Mouse (Mus musculus) kidney, embryonic 14.5 days (tissue): ENCODE results near the gene Specc1. TPM values are rescaled to one million over a fixed set of nuclear protein-coding genes. Genes with fewer than 3 reads are reported as not detected.

Source experiments
- ATAC-seq: fragments of 200-750 bp; cut with Nextera tagmentation; 2 replicates; pipeline ENCODE4 v1.8.0; 2017; ENCODE audit warnings: moderate number of reproducible peaks, mild to moderate bottlenecking, moderate TSS enrichment, moderate library complexity; ENCODE audit not compliant: low FRiP score, low TSS enrichment
- H3K27ac ChIP-seq: fragments of 300-500 bp; sonication (generic); 2 replicates; pipeline ENCODE4 v1.5.1; 2014; ENCODE audit warnings: low read depth, mild to moderate bottlenecking, low read length, moderate library complexity, mixed read lengths
- H3K27me3 ChIP-seq: fragments of 300-500 bp; sonication (generic); 2 replicates; pipeline ENCODE4 v1.6.1; 2014; ENCODE audit warnings: mild to moderate bottlenecking, low read length; ENCODE audit not compliant: control insufficient read depth, insufficient read depth
- H3K36me3 ChIP-seq: fragments of 300-500 bp; sonication (generic); 2 replicates; pipeline ENCODE4 v1.6.1; 2014; ENCODE audit warnings: low read length, mixed read lengths; ENCODE audit not compliant: control insufficient read depth, insufficient read depth
- H3K4me1 ChIP-seq: fragments of 300-500 bp; sonication (generic); 2 replicates; pipeline ENCODE4 v1.6.1; 2014; ENCODE audit warnings: low read length, mixed read lengths; ENCODE audit not compliant: control insufficient read depth, insufficient read depth
- H3K4me2 ChIP-seq: fragments of 300-500 bp; sonication (generic); replicated peaks from 2 replicates; pipeline ENCODE4 v1.6.1; 2014; ENCODE audit warnings: low read depth, mild to moderate bottlenecking, low read length
- H3K4me3 ChIP-seq: fragments of 300-500 bp; sonication (generic); 2 replicates; pipeline ENCODE4 v1.5.1; 2014; ENCODE audit warnings: mild to moderate bottlenecking, low read length
- H3K9ac ChIP-seq: fragments of 300-500 bp; sonication (generic); 2 replicates; pipeline ENCODE4 v1.6.1; 2014; ENCODE audit warnings: low read depth, mild to moderate bottlenecking, low read length, moderate library complexity
- H3K9me3 ChIP-seq: fragments of 300-500 bp; sonication (generic); 2 replicates; pipeline ENCODE4 v1.6.1; 2016; ENCODE audit warnings: low read length; ENCODE audit not compliant: control insufficient read depth
- WGBS: fragments of 180-500 bp; shearing (Covaris S2); extraction: QIAGEN DNeasy Blood & Tissue Kit; methylation state at CpG from one replicate; pipeline ENCODE4 v1.1.7; 2014; 5-methylcytosine and 5-hydroxymethylcytosine counted together
- polyA plus RNA-seq: library from polyadenylated mRNA; unstranded; fragments of >200 nt; fragmentation: Nextera tagmentation; extraction: Ambion mirVana; gene quantifications from 2 replicates; pipeline ENCODE4 v1.2.1, GENCODE M21; 2014

Gene Specc1
- polyA plus RNA-seq, 1 experiment from 2014 or later, result 13.6 TPM

DNA sequence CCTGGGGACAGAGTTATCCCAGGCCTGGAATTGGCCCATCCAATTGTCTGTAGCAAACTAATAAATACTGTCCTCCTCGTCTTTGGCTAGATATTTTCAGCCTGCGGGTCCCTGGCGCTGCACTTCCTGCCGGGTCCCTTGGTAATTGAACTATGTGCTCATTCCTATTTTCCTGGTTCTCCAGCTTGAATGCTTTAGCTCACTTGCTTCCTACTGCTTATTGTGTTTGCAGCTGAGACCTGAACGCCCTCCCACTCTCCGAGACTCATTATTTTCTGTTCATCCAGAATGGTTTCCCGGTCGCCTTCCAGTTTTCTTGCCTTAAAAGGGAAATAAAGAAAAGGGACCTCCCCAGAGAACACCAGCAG is 67.7 kb downstream of the Specc1 start:
- ATAC-seq, result no peak
- Histone ChIP-seq H3K4me1 (no peaks in the 10 kb centered on the region), H3K27ac (peak overlapping the region; percentile 49; the same call in 1 of the 2 replicates), H3K27me3 (no peaks in the 10 kb centered on the region), H3K9ac (no peak overlapping the region), H3K4me3 (no peak overlapping the region), H3K4me2 (no peak overlapping the region), H3K36me3 (no peaks in the 10 kb centered on the region), H3K9me3 (no peaks in the 10 kb centered on the region)
- 51% methylated on average over 8 of the region's 8 CpGs for WGBS

DNA sequence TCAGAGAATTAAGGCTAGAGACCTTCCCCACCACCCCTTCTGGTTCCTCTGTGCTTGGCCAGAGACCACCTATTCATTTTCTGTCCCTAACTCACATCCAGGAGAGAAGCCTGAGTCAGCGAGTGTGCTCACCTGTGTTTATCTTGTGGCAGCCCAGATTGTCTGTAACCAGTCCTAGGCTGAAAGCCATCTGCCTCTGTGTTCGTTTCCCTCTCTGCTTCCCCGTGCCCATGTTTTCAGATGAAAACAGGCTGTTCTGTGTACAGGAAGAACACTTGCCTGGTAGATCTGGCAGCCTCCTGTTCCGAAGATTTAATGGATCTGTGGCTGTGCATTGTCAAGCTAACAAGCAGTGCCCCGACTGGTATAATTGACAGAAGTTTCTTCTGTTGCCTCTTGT is 68.4 kb downstream of the Specc1 start:
- no peaks in the 10 kb centered on the region for H3K4me1 ChIP-seq
- no peaks in the 10 kb centered on the region for H3K36me3 ChIP-seq
- WGBS, result 72% methylated on average over 5 of the region's 5 CpGs
- H3K9ac ChIP-seq, result no peak overlapping the region
- ATAC-seq, result no peak
- no peak overlapping the region for H3K4me3 ChIP-seq
- no peak overlapping the region for H3K27ac ChIP-seq
- no peaks in the 10 kb centered on the region for H3K27me3 ChIP-seq
- no peaks in the 10 kb centered on the region for H3K9me3 ChIP-seq
- no peak overlapping the region for H3K4me2 ChIP-seq

DNA sequence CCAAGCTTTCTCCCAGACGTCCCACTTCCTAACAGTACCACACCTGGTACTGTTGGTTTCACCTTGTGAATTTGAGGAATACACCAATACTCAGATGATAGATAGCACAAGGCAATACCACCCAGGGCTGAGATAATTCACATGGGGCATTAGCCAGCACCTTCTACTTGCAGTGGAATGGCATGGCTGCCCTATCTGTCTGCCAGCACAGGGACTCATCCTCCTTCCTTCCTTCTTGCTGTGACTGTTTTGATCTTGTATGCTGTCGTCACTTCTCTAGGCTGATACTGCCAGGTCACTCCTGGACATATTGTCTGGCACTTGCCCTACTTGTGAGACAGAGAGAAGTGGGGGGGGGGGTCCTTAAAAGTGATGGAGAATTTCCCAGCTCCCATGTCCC is 69.2 kb downstream of the Specc1 start:
- H3K36me3 ChIP-seq, result no peaks in the 10 kb centered on the region
- H3K4me3 ChIP-seq, result no peak overlapping the region
- 84% methylated on average over 2 of the region's 2 CpGs for WGBS
- H3K4me1 ChIP-seq, result no peaks in the 10 kb centered on the region
- ATAC-seq, result no peak
- H3K27ac ChIP-seq, result no peak overlapping the region
- no peak overlapping the region for H3K4me2 ChIP-seq
- H3K27me3 ChIP-seq, result no peaks in the 10 kb centered on the region
- H3K9me3 ChIP-seq, result no peaks in the 10 kb centered on the region
- H3K9ac ChIP-seq, result no peak overlapping the region

GRCm38 (mm10) chr11:62026345-62026815 is 69.8 kb downstream of the Specc1 start:
- Histone ChIP-seq H3K9me3 (no peaks in the 10 kb centered on the region), H3K36me3 (no peaks in the 10 kb centered on the region), H3K27ac (no peak overlapping the region), H3K4me2 (no peak overlapping the region), H3K9ac (no peak overlapping the region), H3K4me1 (no peaks in the 10 kb centered on the region), H3K4me3 (no peak overlapping the region), H3K27me3 (no peaks in the 10 kb centered on the region)
- no peak for ATAC-seq
- WGBS, result 83% methylated on average over 4 of the region's 4 CpGs

- H3K9ac ChIP-seq, result no peak overlapping the region
- no peaks in the 10 kb centered on the region for H3K36me3 ChIP-seq
- H3K4me1 ChIP-seq, result no peaks in the 10 kb centered on the region
- H3K4me3 ChIP-seq, result no peak overlapping the region
- ATAC-seq, result no peak
- H3K27me3 ChIP-seq, result no peaks in the 10 kb centered on the region
- H3K4me2 ChIP-seq, result no peak overlapping the region
- no peaks in the 10 kb centered on the region for H3K9me3 ChIP-seq
- 64% methylated on average over 6 of the region's 6 CpGs for WGBS
- no peak overlapping the region for H3K27ac ChIP-seq
Observed at GRCm38 (mm10) chr11:62027271-62027670, 70.7 kb downstream of the Specc1 start.

GRCm38 (mm10) chr11:62027705-62028104 is 71.1 kb downstream of the Specc1 start:
- Histone ChIP-seq H3K4me3 (no peak overlapping the region), H3K36me3 (no peaks in the 10 kb centered on the region), H3K4me1 (no peaks in the 10 kb centered on the region), H3K27me3 (no peaks in the 10 kb centered on the region), H3K4me2 (no peak overlapping the region), H3K9ac (no peak overlapping the region), H3K9me3 (no peaks in the 10 kb centered on the region), H3K27ac (no peak overlapping the region)
- no peak for ATAC-seq
- 66% methylated on average over 2 of the region's 2 CpGs for WGBS

DNA sequence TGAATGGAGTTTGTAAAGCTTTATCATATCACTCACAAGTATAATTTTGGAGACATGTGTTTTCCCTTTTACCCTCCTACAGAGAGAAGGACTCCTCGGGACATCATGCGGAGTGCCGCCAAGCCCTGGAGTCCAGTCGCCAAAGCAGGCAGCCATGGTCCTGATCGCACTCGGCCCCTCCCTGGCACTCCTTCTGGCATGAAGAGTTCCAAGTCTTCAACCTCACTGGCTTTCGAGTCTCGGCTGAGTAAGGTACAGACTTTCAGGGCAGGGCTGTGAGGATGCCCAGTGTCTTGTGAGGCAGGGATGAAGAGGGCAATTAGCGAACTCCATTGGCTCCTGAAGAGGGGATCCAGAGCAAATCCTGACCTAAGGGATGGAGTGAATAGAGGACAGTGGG is 72.6 kb downstream of the Specc1 start:
- WGBS, result 89% methylated on average over 9 of the region's 9 CpGs
- Histone ChIP-seq H3K36me3 (no peaks in the 10 kb centered on the region), H3K9me3 (no peaks in the 10 kb centered on the region)

DNA sequence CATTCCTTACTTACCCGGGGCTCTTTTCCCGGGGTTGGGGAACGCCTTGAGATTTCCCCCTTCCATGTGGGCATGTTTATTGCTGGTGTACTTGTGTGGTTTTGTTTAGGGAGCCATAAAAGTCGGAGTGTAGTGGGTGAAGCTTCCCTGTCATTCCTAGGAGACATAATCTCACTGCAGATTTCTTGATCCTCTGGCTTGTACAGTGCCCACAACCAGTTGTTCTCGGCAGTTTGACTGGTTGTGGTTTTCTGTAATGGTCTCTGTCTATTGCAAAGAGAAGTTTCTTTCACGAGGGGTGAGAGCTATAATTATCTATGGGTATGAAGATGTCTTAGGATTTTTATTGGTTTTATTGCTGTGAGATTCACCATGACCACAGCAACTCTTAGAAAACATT is 78.0 kb downstream of the Specc1 start:
- no peak overlapping the region for H3K27ac ChIP-seq
- no peaks in the 10 kb centered on the region for H3K4me1 ChIP-seq
- H3K4me3 ChIP-seq, result no peak overlapping the region
- no peaks in the 10 kb centered on the region for H3K27me3 ChIP-seq
- H3K4me2 ChIP-seq, result no peak overlapping the region
- H3K9me3 ChIP-seq, result no peaks in the 10 kb centered on the region
- H3K36me3 ChIP-seq, result no peaks in the 10 kb centered on the region
- no peak for ATAC-seq
- 63% methylated on average over 6 of the region's 6 CpGs for WGBS
- H3K9ac ChIP-seq, result no peak overlapping the region

More for the DNA sequence above, 72.6 kb downstream of the Specc1 start:
- H3K4me3 ChIP-seq, result no peak overlapping the region
- no peaks in the 10 kb centered on the region for H3K27me3 ChIP-seq
- no peak overlapping the region for H3K9ac ChIP-seq
- no peaks in the 10 kb centered on the region for H3K4me1 ChIP-seq
- no peak for ATAC-seq
- H3K27ac ChIP-seq, result no peak overlapping the region
- H3K4me2 ChIP-seq, result no peak overlapping the region

DNA sequence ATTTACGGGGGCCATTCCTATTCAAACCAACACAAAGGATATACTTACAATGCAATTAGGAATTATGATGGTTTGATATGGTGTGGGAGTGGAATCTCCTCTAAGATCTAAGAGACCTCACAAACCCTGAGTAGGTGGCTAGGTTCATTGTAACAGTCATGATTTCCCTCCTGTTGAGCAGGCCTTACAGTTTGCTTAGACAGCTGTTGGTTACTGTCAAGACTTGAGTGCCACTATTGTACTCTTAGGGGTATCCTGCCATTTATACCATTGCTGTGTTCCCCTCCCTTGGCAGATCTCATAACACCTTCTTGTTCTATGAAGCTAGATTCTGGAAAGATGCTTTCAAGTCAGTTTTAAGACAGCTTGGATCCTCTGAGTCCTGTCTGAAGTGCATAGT is 78.7 kb downstream of the Specc1 start:
- H3K4me3 ChIP-seq, result no peak overlapping the region
- no peaks in the 10 kb centered on the region for H3K4me1 ChIP-seq
- H3K27me3 ChIP-seq, result no peaks in the 10 kb centered on the region
- no peaks in the 10 kb centered on the region for H3K36me3 ChIP-seq
- H3K9me3 ChIP-seq, result no peaks in the 10 kb centered on the region
- ATAC-seq, result no peak
- no peak overlapping the region for H3K9ac ChIP-seq
- 97% methylated on average over 1 of the region's 1 CpGs for WGBS
- no peak overlapping the region for H3K4me2 ChIP-seq
- H3K27ac ChIP-seq, result no peak overlapping the region

DNA sequence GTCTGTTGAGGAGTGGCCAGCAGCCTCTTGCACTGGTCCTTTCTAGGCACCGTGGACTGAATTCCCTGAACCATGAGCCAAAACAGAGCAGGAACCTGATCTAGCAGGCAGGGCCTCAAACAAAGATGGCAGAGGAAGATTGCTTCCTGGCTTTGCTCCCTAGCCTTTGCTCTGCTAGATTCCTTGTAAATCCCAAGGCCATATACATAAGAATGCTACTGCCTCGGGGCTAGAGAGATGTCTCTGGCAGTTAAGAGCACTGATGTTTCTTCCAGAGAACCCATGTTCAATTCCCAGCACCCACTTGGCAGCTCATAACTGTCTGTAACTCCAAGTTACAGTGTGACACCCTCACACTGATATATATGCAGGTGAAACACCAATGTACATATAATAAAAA is 83.6 kb downstream of the Specc1 start:
- H3K9me3 ChIP-seq, result no peaks in the 10 kb centered on the region
- no peaks in the 10 kb centered on the region for H3K4me1 ChIP-seq
- 70% methylated on average over 2 of the region's 2 CpGs for WGBS
- H3K36me3 ChIP-seq, result no peaks in the 10 kb centered on the region
- no peak overlapping the region for H3K27ac ChIP-seq
- ATAC-seq, result no peak
- no peaks in the 10 kb centered on the region for H3K27me3 ChIP-seq
- no peak overlapping the region for H3K4me2 ChIP-seq
- no peak overlapping the region for H3K9ac ChIP-seq
- no peak overlapping the region for H3K4me3 ChIP-seq
